Mouse (Mus musculus) MEL (cell line): ENCODE results near the gene Ndrg4. TPM values are rescaled to one million over a fixed set of nuclear protein-coding genes. Genes with fewer than 3 reads are reported as not detected.

Experiments
- DNase-seq: peaks from one replicate; pipeline ENCODE4 v3.0.0; 2011; ENCODE audit warnings: low read depth, low spot score
- H3K27ac ChIP-seq: 2 replicates; pipeline ENCODE4 v1.5.1; 2012; ENCODE audit warnings: low read depth, mild to moderate bottlenecking, control low read depth, low read length, moderate library complexity; ENCODE audit not compliant: control insufficient read depth
- H3K27me3 ChIP-seq, 2 experiments: fragments of 150-350 bp in 1 of 2; sonication (generic) in 1 of 2; 2 replicates each; pipeline ENCODE4 v1.6.1; 2012; ENCODE audit warnings: low read length in 2 of 2, mild to moderate bottlenecking in 2 of 2, improper control_type of control experiment in 1 of 2, moderate library complexity in 1 of 2; ENCODE audit not compliant: insufficient read depth in 2 of 2, control insufficient read depth in 1 of 2
- H3K36me3 ChIP-seq, 2 experiments: 2 replicates each; pipeline ENCODE4 v1.6.1; 2012 to 2014; ENCODE audit warnings: low read length in 2 of 2, improper control_type of control experiment in 1 of 2, inconsistent platforms in 1 of 2, mild to moderate bottlenecking in 1 of 2; ENCODE audit not compliant: insufficient read depth in 2 of 2, control insufficient read depth in 1 of 2
- H3K4me1 ChIP-seq, 2 experiments: fragments of 150-350 bp in 1 of 2; sonication (generic) in 1 of 2; 2 replicates each; pipeline ENCODE4 v1.6.1; 2012; ENCODE audit warnings: low read length in 2 of 2, improper control_type of control experiment in 1 of 2, mild to moderate bottlenecking in 1 of 2; ENCODE audit not compliant: insufficient read depth in 2 of 2, control insufficient read depth in 1 of 2
- H3K4me3 ChIP-seq, 2 experiments: fragments of 150-350 bp in 1 of 2; sonication (generic) in 1 of 2; 2 replicates each; pipeline ENCODE4 v1.5.1; 2012; ENCODE audit warnings: low read depth in 2 of 2, low read length in 2 of 2, mild to moderate bottlenecking in 2 of 2, moderate library complexity in 2 of 2, control low read depth in 1 of 2, improper control_type of control experiment in 1 of 2; ENCODE audit not compliant: control insufficient read depth in 1 of 2, insufficient read depth in 1 of 2
- H3K79me2 ChIP-seq: 2 replicates; pipeline ENCODE4 v1.6.1; 2012; ENCODE audit warnings: mild to moderate bottlenecking, low read length, moderate library complexity; ENCODE audit not compliant: control insufficient read depth, poor library complexity, insufficient read depth
- H3K9ac ChIP-seq: 2 replicates; pipeline ENCODE4 v1.6.1; 2012; ENCODE audit warnings: low read depth, mild to moderate bottlenecking, control low read depth, low read length, moderate library complexity; ENCODE audit not compliant: control insufficient read depth, poor library complexity, severe bottlenecking
- H3K9me3 ChIP-seq: fragments of 150-350 bp; sonication (generic); replicated peaks from 2 replicates; pipeline ENCODE4 v1.6.1; 2012; ENCODE audit warnings: mild to moderate bottlenecking, low read length, improper control_type of control experiment, moderate library complexity; ENCODE audit not compliant: insufficient read depth
- CHD1 ChIP-seq: IDR thresholded peaks from 2 replicates; pipeline ENCODE4 v1.6.1; 2012; ENCODE audit warnings: low read depth, mild to moderate bottlenecking, inconsistent platforms, low read length, improper control_type of control experiment
- CHD2 ChIP-seq: IDR thresholded peaks from 2 replicates; pipeline ENCODE4 v1.6.1; 2011; ENCODE audit warnings: low read length, improper control_type of control experiment
- CTCF ChIP-seq, 3 experiments: IDR thresholded peaks in 2 of 3; conservative IDR thresholded peaks in 1 of 3; 2 replicates each; pipeline ENCODE4 v1.5.1; 2011 to 2012; ENCODE audit warnings: low read length in 3 of 3, low read depth in 2 of 3, mild to moderate bottlenecking in 2 of 3, improper control_type of control experiment in 1 of 3, inconsistent platforms in 1 of 3, mixed read lengths in 1 of 3, moderate library complexity in 1 of 3; ENCODE audit not compliant: control insufficient read depth in 1 of 3, insufficient read depth in 1 of 3, poor library complexity in 1 of 3, severe bottlenecking in 1 of 3
- E2F4 ChIP-seq: IDR thresholded peaks from 2 replicates; pipeline ENCODE4 v1.6.1; 2011; ENCODE audit warnings: low read depth, low read length, improper control_type of control experiment, borderline replicate concordance
- EP300 ChIP-seq, 2 experiments: IDR thresholded peaks; 2 replicates each; pipeline ENCODE4 v1.6.1; 2011; ENCODE audit warnings: improper control_type of control experiment in 2 of 2, low read length in 2 of 2, low read depth in 1 of 2, mild to moderate bottlenecking in 1 of 2
- GABPA ChIP-seq: IDR thresholded peaks from 2 replicates; pipeline ENCODE4 v1.6.1; 2012; ENCODE audit warnings: low read depth, mild to moderate bottlenecking, inconsistent platforms, low read length, improper control_type of control experiment, moderate library complexity
- GATA1 ChIP-seq: IDR thresholded peaks from 2 replicates; pipeline ENCODE4 v1.6.1; 2011; ENCODE audit warnings: low read depth, low read length, improper control_type of control experiment
- JUND ChIP-seq: IDR thresholded peaks from 2 replicates; pipeline ENCODE4 v1.6.1; 2011; ENCODE audit warnings: low read depth, mild to moderate bottlenecking, improper control_type of control experiment, low read length
- KAT2A ChIP-seq: conservative IDR thresholded peaks from 2 replicates; pipeline ENCODE4 v1.6.1; 2012; ENCODE audit warnings: low read depth, low read length, improper control_type of control experiment, inconsistent platforms
- MAFK ChIP-seq: IDR thresholded peaks from 2 replicates; pipeline ENCODE4 v1.6.1; 2011; ENCODE audit warnings: low read depth, mild to moderate bottlenecking, low read length, improper control_type of control experiment, borderline replicate concordance
- MAX ChIP-seq: IDR thresholded peaks from 2 replicates; pipeline ENCODE4 v1.6.1; 2011; ENCODE audit warnings: low read length, improper control_type of control experiment
- MAZ ChIP-seq: IDR thresholded peaks from 2 replicates; pipeline ENCODE4 v1.6.1; 2012; ENCODE audit warnings: low read depth, mild to moderate bottlenecking, inconsistent platforms, low read length, improper control_type of control experiment
- NELFE ChIP-seq: IDR thresholded peaks from 2 replicates; pipeline ENCODE4 v1.6.1; 2011; ENCODE audit warnings: low read depth, low read length, improper control_type of control experiment
- NRF1 ChIP-seq: IDR thresholded peaks from 2 replicates; pipeline ENCODE4 v1.6.1; 2014; ENCODE audit warnings: low read depth, mild to moderate bottlenecking, inconsistent platforms, low read length, improper control_type of control experiment, moderate library complexity; ENCODE audit not compliant: poor library complexity, insufficient read depth, severe bottlenecking
- POLR2A ChIP-seq, 2 experiments: IDR thresholded peaks; 2 replicates each; pipeline ENCODE4 v1.6.1; 2011 to 2012; ENCODE audit warnings: low read length in 2 of 2, mild to moderate bottlenecking in 2 of 2, control low read depth in 1 of 2, improper control_type of control experiment in 1 of 2, low read depth in 1 of 2, moderate library complexity in 1 of 2; ENCODE audit not compliant: control insufficient read depth in 1 of 2, insufficient read depth in 1 of 2, poor library complexity in 1 of 2
- POLR2AphosphoS2 ChIP-seq: IDR thresholded peaks from 2 replicates; pipeline ENCODE4 v1.6.1; 2011; ENCODE audit warnings: low read length, improper control_type of control experiment
- POLR2AphosphoS5 ChIP-seq: IDR thresholded peaks from 2 replicates; pipeline ENCODE4 v1.6.1; 2012; ENCODE audit warnings: low read depth, borderline replicate concordance, mild to moderate bottlenecking, inconsistent platforms, low read length, moderate library complexity, mixed read lengths
- RAD21 ChIP-seq: IDR thresholded peaks from 2 replicates; pipeline ENCODE4 v1.6.1; 2011; ENCODE audit warnings: mild to moderate bottlenecking, low read depth, low read length, improper control_type of control experiment
- TBP ChIP-seq: IDR thresholded peaks from 2 replicates; pipeline ENCODE4 v1.8.0; 2011; ENCODE audit warnings: low read depth, low read length, improper control_type of control experiment
- TCF12 ChIP-seq: IDR thresholded peaks from 2 replicates; pipeline ENCODE4 v1.6.1; 2014; ENCODE audit warnings: low read depth, mild to moderate bottlenecking, inconsistent platforms, low read length, improper control_type of control experiment, moderate library complexity
- UBTF ChIP-seq: IDR thresholded peaks from 2 replicates; pipeline ENCODE4 v1.6.1; 2012; ENCODE audit warnings: low read depth, mild to moderate bottlenecking, inconsistent platforms, low read length, improper control_type of control experiment, moderate library complexity, borderline replicate concordance; ENCODE audit not compliant: insufficient read depth
- USF1 ChIP-seq: IDR thresholded peaks from 2 replicates; pipeline ENCODE4 v1.6.1; 2014; ENCODE audit warnings: low read depth, mild to moderate bottlenecking, inconsistent platforms, low read length, improper control_type of control experiment, moderate library complexity
- USF2 ChIP-seq, 2 experiments: IDR thresholded peaks; 2 replicates each; pipeline ENCODE4 v1.6.1; 2011 to 2012; ENCODE audit warnings: improper control_type of control experiment in 2 of 2, low read length in 2 of 2, borderline replicate concordance in 1 of 2, inconsistent platforms in 1 of 2, low read depth in 1 of 2, mild to moderate bottlenecking in 1 of 2; ENCODE audit not compliant: insufficient read depth in 1 of 2
- ZC3H11A ChIP-seq: IDR thresholded peaks from 2 replicates; pipeline ENCODE4 v1.6.1; 2012; ENCODE audit warnings: low read depth, mild to moderate bottlenecking, inconsistent platforms, low read length, improper control_type of control experiment
- ZKSCAN1 ChIP-seq: IDR thresholded peaks from 2 replicates; pipeline ENCODE4 v1.6.1; 2012; ENCODE audit warnings: low read depth, mild to moderate bottlenecking, inconsistent platforms, low read length, improper control_type of control experiment, moderate library complexity
- ZMIZ1 ChIP-seq: IDR thresholded peaks from 2 replicates; pipeline ENCODE4 v1.6.1; 2012; ENCODE audit warnings: low read depth, mild to moderate bottlenecking, inconsistent platforms, low read length, improper control_type of control experiment, moderate library complexity
- ZNF384 ChIP-seq: IDR thresholded peaks from 2 replicates; pipeline ENCODE4 v1.6.1; 2012; ENCODE audit warnings: low read depth, mild to moderate bottlenecking, inconsistent platforms, low read length, improper control_type of control experiment
- polyA plus RNA-seq, 2 experiments: library from polyadenylated mRNA; stranded (reverse) in 1 of 2; unstranded in 1 of 2; fragments of >175 nt in 1 of 2; fragments of >200 nt in 1 of 2; gene quantifications; 2 replicates each; pipeline versions ENCODE4 v1.2.1 to v1.2.4; 2012; ENCODE audit warnings: low replicate concordance in 2 of 2, low read depth in 1 of 2; ENCODE audit not compliant: insufficient read length in 2 of 2, insufficient read depth in 1 of 2, missing spikeins in 1 of 2
- total RNA-seq: library from RNA; depleted of rRNA; stranded (reverse); fragments of 300-350 nt; gene quantifications from 2 replicates; pipeline ENCODE4 v1.2.3, GENCODE M21; 2012

Ndrg4 gene
- total and polyA plus RNA-seq, 3 experiments, result 0.15 to 0.28 TPM; not detected in 1

- no peak overlapping the region for H3K27ac ChIP-seq
- H3K36me3 ChIP-seq, result peaks cover 0 to 10% of the 10 kb centered on the region in 2 experiments; a peak in 2 of 4 replicates
- DNase-seq, result peak; percentile 15
- peaks cover 3 to 20% of the 10 kb centered on the region in 2 experiments; a peak in 3 of 4 replicates for H3K4me1 ChIP-seq
- H3K79me2 ChIP-seq, result no peaks in the 10 kb centered on the region
- no peak overlapping the region for H3K9ac ChIP-seq
- H3K9me3 ChIP-seq, result no peaks in the 10 kb centered on the region
- TF ChIP-seq ZNF384, result no peak
- no peak for TF ChIP-seq UBTF
- no peak for TF ChIP-seq RAD21
- no peak for TF ChIP-seq GABPA
- TF ChIP-seq NRF1, result no peak
- no peak for TF ChIP-seq CHD1
- no peak for TF ChIP-seq MAX
- no peak for TF ChIP-seq TBP
- TF ChIP-seq POLR2A (IDR thresholded peaks at IDR 0.05; ENCODE audit: control insufficient read depth in 1 of 2, insufficient read depth in 1 of 2, low read depth in 1 of 2, low read length in 2 of 2, poor library complexity in 1 of 2), result no peak
- TF ChIP-seq ZMIZ1, result no peak
- TF ChIP-seq GATA1, result no peak
- TF ChIP-seq POLR2AphosphoS2, result no peak
- TF ChIP-seq NELFE, result no peak
- TF ChIP-seq POLR2AphosphoS5, result no peak
- TF ChIP-seq ZKSCAN1, result no peak
- TF ChIP-seq CTCF (IDR thresholded peaks at IDR 0.05 in 2 of 3, conservative IDR thresholded peaks at IDR 0.05 in 1 of 3; ENCODE audit: control insufficient read depth in 1 of 3, insufficient read depth in 1 of 3, low read depth in 2 of 3, low read length in 3 of 3, poor library complexity in 1 of 3, severe bottlenecking in 1 of 3), result no peak
- no peak for TF ChIP-seq CHD2
- TF ChIP-seq E2F4, result no peak
- peaks cover 0 to 3% of the 10 kb centered on the region in 2 experiments; a peak in 1 of 4 replicates for H3K27me3 ChIP-seq
- no peak overlapping the region for H3K4me3 ChIP-seq
Measured at GRCm38 (mm10) chr8:95669967-95670366, 6.8 kb upstream of the Ndrg4 start.

- no peaks in the 10 kb centered on the region for H3K79me2 ChIP-seq
- H3K36me3 ChIP-seq, result peaks cover 0 to 3% of the 10 kb centered on the region in 2 experiments; a peak in 2 of 4 replicates
- TF ChIP-seq NRF1, result no peak
- TF ChIP-seq EP300 (IDR thresholded peaks at IDR 0.05; ENCODE audit: low read depth in 1 of 2, low read length in 2 of 2), result no peak
- TF ChIP-seq MAX, result no peak
- TF ChIP-seq JUND, result no peak
- TF ChIP-seq RAD21, result no peak
- TF ChIP-seq KAT2A, result no peak
- no peak for TF ChIP-seq USF2 (IDR thresholded peaks at IDR 0.05; ENCODE audit: borderline replicate concordance in 1 of 2, insufficient read depth in 1 of 2, low read depth in 1 of 2, low read length in 2 of 2)
- no peak for TF ChIP-seq MAZ
- no peak for TF ChIP-seq TCF12
- TF ChIP-seq POLR2A (IDR thresholded peaks at IDR 0.05; ENCODE audit: control insufficient read depth in 1 of 2, insufficient read depth in 1 of 2, low read depth in 1 of 2, low read length in 2 of 2, poor library complexity in 1 of 2), result no peak
- no peak for TF ChIP-seq MAFK
- TF ChIP-seq POLR2AphosphoS2, result no peak
- no peak for TF ChIP-seq TBP
- no peak for TF ChIP-seq CHD1
- no peak for TF ChIP-seq USF1
- no peak for TF ChIP-seq ZC3H11A
- no peak overlapping the region for H3K9ac ChIP-seq
- H3K27me3 ChIP-seq, result peaks cover 4 to 8% of the 10 kb centered on the region in 2 experiments; a peak in 3 of 4 replicates
- no peaks in the 10 kb centered on the region for H3K9me3 ChIP-seq
- no peak for DNase-seq
- H3K27ac ChIP-seq, result no peak overlapping the region
- H3K4me3 ChIP-seq, result no peak overlapping the region
- H3K4me1 ChIP-seq, result peaks cover 0 to 5% of the 10 kb centered on the region in 2 experiments; a peak in 2 of 4 replicates
Measured at GRCm38 (mm10) chr8:95671861-95672260, 4.9 kb upstream of the Ndrg4 start.
